Mouse (Mus musculus) forebrain, embryonic 11.5 days (tissue): ENCODE data around the gene Noxo1. TPM values are rescaled to one million over a fixed set of nuclear protein-coding genes. Genes with fewer than 3 reads are reported as not detected.
"Not testable (repeated sequence)": the region's sequence is repeated elsewhere in the genome, so short reads cannot be mapped to it uniquely, and the experiment has no call there.

Experiments used
- ATAC-seq: fragments of 200-750 bp; cut with Nextera tagmentation; replicated peaks from 2 replicates; pipeline ENCODE4 v1.8.0; 2017; ENCODE audit warnings: moderate TSS enrichment; ENCODE audit not compliant: low FRiP score
- DNase-seq: peaks from one replicate; pipeline ENCODE4 v3.0.0-alpha.2; 2017; ENCODE audit warnings: low spot score
- H3K27ac ChIP-seq: fragments of 300-500 bp; sonication (generic); 2 replicates; pipeline ENCODE4 v1.5.1; 2014; ENCODE audit warnings: low read depth, low read length
- H3K27me3 ChIP-seq: fragments of 300-500 bp; sonication (generic); 2 replicates; pipeline ENCODE4 v1.6.1; 2014; ENCODE audit warnings: mild to moderate bottlenecking, low read length, mixed read lengths; ENCODE audit not compliant: control insufficient read depth, insufficient read depth
- H3K36me3 ChIP-seq: fragments of 300-500 bp; sonication (generic); 2 replicates; pipeline ENCODE4 v1.6.1; 2014; ENCODE audit warnings: mild to moderate bottlenecking, low read length, moderate library complexity, mixed read lengths; ENCODE audit not compliant: control insufficient read depth, insufficient read depth
- H3K4me1 ChIP-seq: fragments of 300-500 bp; sonication (generic); replicated peaks from 2 replicates; pipeline ENCODE4 v1.6.1; 2014; ENCODE audit warnings: low read length, mixed read lengths; ENCODE audit not compliant: control insufficient read depth, insufficient read depth
- H3K4me2 ChIP-seq: fragments of 300-500 bp; sonication (generic); 2 replicates; pipeline ENCODE4 v1.6.1; 2014; ENCODE audit warnings: low read depth, mild to moderate bottlenecking, low read length, moderate library complexity, mixed read lengths; ENCODE audit not compliant: severe bottlenecking
- H3K4me3 ChIP-seq: fragments of 300-500 bp; sonication (generic); 2 replicates; pipeline ENCODE4 v1.5.1; 2014; ENCODE audit warnings: low read depth, low read length
- H3K9ac ChIP-seq: fragments of 300-500 bp; sonication (generic); 2 replicates; pipeline ENCODE4 v1.6.1; 2014; ENCODE audit warnings: low read length
- H3K9me3 ChIP-seq: fragments of 300-500 bp; sonication (generic); 2 replicates; pipeline ENCODE4 v1.6.1; 2016; ENCODE audit warnings: low read length, mixed read lengths; ENCODE audit not compliant: control insufficient read depth
- WGBS: fragments of 180-500 bp; shearing (Covaris S2); extraction: QIAGEN DNeasy Blood & Tissue Kit; methylation state at CpG from one replicate; pipeline ENCODE4 v1.1.7; 2014; 5-methylcytosine and 5-hydroxymethylcytosine counted together
- polyA plus RNA-seq: library from polyadenylated mRNA; unstranded; fragments of >200 nt; fragmentation: Nextera tagmentation; extraction: Ambion mirVana; gene quantifications from 2 replicates; pipeline ENCODE4 v1.2.1, GENCODE M21; 2014

Gene Noxo1
- polyA plus RNA-seq, 1 experiment from 2014 or later: 1.7 TPM

DNA sequence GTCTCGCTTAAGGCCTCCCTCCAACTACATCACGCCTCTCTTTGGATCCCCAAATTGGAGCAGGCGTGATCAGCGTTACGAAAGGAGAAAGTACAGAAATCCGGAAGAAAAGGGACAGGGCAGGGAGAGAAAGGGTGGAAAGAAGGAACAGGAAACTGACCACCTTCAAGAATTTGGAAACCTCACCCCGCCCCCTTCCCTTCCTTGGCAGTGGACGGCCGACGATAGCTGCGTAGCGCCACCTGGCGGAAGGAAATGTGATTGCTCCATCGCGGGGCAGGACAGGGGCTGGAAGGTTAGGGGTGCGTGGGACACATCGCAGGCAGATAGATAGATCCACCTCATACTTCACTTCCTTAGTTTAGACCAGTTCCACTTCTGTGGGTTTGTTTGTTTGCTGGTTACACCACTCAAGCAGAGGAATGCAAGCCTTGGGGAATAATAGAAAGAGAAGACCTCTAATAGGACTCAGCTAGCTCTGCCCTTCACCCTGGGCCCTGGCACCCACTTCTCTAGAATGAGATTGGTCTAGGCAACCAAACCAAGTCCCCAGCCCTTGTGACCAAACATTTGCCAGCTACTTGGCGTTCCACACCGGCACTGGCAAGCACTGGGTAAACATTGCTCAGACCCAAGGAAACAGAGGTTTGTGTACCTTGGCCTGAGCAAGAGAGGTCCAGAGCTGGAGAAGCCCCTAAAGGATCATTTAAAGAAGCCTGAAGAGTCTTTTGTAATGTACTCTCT is 41.9 kb upstream of the Noxo1 start:
- Histone ChIP-seq H3K4me2 (peak overlapping the region; percentile 44), H3K4me1 (peaks cover 13% of the 10 kb centered on the region), H3K9me3 (no peaks in the 10 kb centered on the region), H3K36me3 (no peaks in the 10 kb centered on the region), H3K4me3 (no peak overlapping the region), H3K27ac (no peak overlapping the region), H3K9ac (peak overlapping the region; percentile 39), H3K27me3 (peaks cover 32% of the 10 kb centered on the region)
- 6% methylated on average over 19 of the region's 19 CpGs for WGBS
- DNase-seq: peak; percentile 92
- ATAC-seq: peak; percentile 63

DNA sequence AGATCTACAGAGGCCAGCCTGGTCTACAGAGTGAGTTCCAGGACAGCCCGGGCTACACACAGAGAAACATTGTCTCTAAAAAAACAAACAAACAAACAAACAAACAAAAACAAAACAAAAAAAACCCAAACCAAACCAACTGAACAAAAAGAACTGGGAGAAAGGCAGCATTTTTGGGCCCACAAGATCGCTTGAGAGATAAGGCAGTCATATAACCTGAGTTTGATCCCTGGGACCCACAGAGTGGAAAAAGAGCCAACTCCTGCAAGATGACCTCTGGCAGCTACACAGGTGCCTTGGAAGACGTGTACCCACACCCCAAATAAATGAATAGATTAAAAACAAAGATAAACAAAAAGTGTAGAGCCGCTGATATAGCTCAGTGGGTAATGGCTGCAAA is 41.1 kb upstream of the Noxo1 start:
- 80% methylated on average over 4 of the region's 4 CpGs for WGBS
- no peak overlapping the region for H3K27ac ChIP-seq
- no peak for ATAC-seq

DNA sequence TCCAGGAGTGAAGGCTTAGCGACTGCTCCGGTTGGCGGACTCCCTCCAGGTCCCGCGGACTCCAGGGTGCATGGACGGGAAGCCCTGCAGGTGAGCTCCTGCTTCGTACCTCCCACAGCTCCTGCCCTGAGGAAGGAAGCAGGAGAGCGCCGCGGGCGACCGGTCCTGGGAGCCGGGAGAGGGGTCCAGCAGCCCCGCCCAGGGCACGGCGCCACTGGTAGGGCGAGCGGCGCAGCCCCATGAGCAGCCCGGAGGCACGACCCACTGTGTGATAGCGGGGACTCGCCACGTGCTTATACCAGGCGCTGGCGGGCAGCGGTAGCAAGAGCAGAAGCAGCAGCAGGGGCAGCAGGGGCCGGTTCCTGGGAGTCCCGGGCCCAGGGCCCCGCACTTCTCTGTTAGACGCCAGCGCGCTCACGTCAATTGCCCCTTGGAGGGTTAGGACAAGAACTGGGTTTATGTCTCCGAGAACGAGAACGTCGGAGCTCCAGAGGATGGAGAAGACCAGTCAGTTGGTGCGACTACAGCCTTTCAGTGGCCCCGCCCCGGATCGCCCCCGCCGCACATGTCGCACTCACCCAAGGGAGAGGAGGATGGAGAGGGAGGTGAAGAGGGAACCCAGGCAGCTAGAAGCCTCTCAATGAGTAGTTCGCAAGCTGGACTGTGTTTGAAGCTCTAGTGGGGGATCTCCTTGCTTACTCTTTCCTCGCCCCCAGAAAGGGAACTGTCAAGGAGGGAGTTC is 37.8 kb upstream of the Noxo1 start, which contains the start of gene Npw:
Gene Npw, minus strand, starts transcription at position 441 of the 742 bp plus-strand sequence.
- Histone ChIP-seq H3K36me3 (no peaks in the 10 kb centered on the region), H3K9me3 (no peaks in the 10 kb centered on the region), H3K27me3 (peaks cover 27% of the 10 kb centered on the region), H3K4me1 (peaks cover 6% of the 10 kb centered on the region; the same call in 1 of the 2 replicates), H3K9ac (peak within 1 kb of the TSS; percentile 51; the same call in 1 of the 2 replicates), H3K4me2 (peak within 1 kb of the TSS; percentile 65), H3K4me3 (peak within 1 kb of the TSS; percentile 33), H3K27ac (no peak within 1 kb of the TSS)
- 2% methylated on average over 47 of the region's 47 CpGs for WGBS
- DNase-seq: peak; percentile 67
- 0 out of 2 replicates have a peak, but pooled peaks have one; percentile 12 for ATAC-seq

More for the DNA sequence above, 41.1 kb upstream of the Noxo1 start:
- no peaks in the 10 kb centered on the region for H3K9me3 ChIP-seq
- no peaks in the 10 kb centered on the region for H3K36me3 ChIP-seq
- peaks cover 6% of the 10 kb centered on the region for H3K4me1 ChIP-seq
- no peak overlapping the region for H3K4me2 ChIP-seq
- H3K27me3 ChIP-seq: peaks cover 32% of the 10 kb centered on the region
- DNase-seq: no peak
- H3K4me3 ChIP-seq: no peak overlapping the region
- no peak overlapping the region for H3K9ac ChIP-seq

DNA sequence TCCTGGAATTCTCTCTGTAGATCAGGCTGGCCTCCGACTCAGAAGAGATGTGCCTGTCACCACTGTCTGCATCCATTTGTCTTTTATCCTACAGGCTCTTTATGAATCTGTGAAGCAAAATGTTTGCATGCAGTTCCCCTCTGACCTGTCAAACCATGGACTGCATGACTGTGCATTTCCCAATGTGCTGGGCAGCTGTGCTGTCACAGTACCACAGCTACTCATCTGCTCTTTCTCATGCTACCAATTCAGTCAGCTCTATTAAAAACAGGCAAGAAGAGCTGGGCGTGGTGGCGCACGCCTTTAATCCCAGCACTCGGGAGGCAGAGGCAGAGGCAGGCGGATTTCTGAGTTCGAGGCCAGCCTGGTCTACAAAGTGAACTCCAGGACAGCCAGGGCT is 29.0 kb upstream of the Noxo1 start:
- H3K9ac ChIP-seq, H3K36me3 ChIP-seq, H3K27ac ChIP-seq, H3K4me2 ChIP-seq, H3K27me3 ChIP-seq, H3K4me3 ChIP-seq, H3K9me3 ChIP-seq, ATAC-seq, DNase-seq: not testable (repeated sequence)
- peaks cover 13% of the 10 kb centered on the region for H3K4me1 ChIP-seq
- 79% methylated on average over 7 of the region's 7 CpGs for WGBS

DNA sequence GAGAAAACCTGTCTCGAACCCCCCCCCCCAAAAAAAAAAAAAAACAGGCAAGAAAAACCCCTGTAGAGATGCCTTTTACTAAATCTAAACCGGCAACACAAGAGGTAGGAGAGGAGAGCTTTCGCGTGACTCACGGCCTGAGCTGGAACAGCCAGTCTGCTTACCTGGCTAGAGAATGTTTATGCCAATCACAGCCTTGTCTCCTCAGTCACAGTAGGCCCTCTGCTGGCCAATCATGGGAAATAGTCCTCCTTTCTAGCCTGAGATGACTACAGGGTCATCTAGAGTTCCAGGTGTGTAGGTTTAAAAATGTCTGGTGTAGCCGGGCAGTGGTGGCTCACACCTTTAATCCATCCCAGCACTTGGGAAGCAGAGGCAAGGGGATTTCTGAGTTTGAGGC is 28.6 kb upstream of the Noxo1 start:
- H3K36me3 ChIP-seq: no peaks in the 10 kb centered on the region
- H3K27ac ChIP-seq: no peak overlapping the region
- H3K4me3 ChIP-seq: no peak overlapping the region
- WGBS: 37% methylated on average over 6 of the region's 6 CpGs
- H3K9ac ChIP-seq: no peak overlapping the region
- peak; percentile 66 for DNase-seq
- ATAC-seq: no peak
- no peaks in the 10 kb centered on the region for H3K27me3 ChIP-seq
- no peaks in the 10 kb centered on the region for H3K9me3 ChIP-seq
- no peak overlapping the region for H3K4me2 ChIP-seq
- H3K4me1 ChIP-seq: peaks cover 13% of the 10 kb centered on the region

DNA sequence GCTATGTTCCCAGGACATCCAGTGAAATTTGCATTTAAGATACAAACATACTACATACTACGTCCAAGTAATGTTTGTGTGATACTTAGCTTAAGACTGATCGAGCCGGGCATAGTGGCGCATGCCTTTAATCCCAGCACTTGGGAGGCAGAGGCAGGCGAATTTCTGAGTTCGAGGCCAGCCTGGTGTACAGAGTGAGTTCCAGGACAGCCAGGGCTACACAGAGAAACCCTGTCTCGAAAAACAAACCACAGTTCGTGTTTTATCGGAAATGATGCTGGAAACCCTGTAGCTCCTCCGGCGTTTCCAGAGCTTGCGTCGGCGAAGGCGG is 26.9 kb upstream of the Noxo1 start:
- H3K9me3 ChIP-seq, DNase-seq, H3K36me3 ChIP-seq, H3K27ac ChIP-seq, H3K27me3 ChIP-seq, ATAC-seq: not testable (repeated sequence)
- 12% methylated on average over 15 of the region's 15 CpGs for WGBS
- peak overlapping the region; percentile 99 for H3K4me3 ChIP-seq
- H3K4me2 ChIP-seq: peak overlapping the region; percentile 64
- peak overlapping the region; percentile 95 for H3K9ac ChIP-seq
- peaks cover 13% of the 10 kb centered on the region for H3K4me1 ChIP-seq

DNA sequence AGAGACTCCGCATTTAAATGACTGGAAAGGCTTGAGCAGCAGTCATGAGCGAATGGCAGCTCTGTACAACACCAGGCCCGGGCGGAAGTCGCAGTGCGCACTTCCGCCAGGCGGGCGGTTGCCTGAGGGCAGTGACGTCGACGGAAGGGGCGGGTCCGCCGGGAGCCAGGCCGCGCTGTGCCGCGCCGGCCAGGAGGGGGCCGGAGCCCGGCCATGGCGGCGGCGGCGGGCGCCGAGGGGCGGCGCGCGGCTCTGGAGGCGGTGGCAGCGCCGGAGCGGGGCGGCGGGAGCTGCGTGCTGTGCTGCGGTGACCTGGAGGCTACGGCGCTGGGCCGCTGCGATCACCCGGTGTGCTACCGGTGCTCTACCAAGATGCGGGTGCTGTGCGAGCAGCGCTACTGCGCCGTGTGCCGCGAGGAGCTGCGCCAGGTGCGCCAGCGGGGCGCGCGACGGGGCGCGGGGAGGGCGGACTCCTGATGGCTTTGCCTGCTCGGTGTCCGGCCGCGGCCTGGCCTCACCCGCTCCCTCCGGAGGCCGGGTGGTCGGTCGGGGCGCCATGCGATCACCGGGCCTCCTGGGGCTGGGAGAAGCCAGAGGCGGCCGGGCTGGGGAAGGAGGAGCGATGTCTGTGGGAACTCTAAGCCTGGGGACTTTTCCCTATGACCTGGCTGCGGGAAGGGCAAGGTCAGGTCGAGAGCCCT is 26.3 kb upstream of the Noxo1 start, which contains the start of gene Zfp598:
Gene Zfp598, plus strand, starts transcription at position 143 of the 701 bp plus-strand sequence.
- H3K4me2 ChIP-seq: peak within 1 kb of the TSS; percentile 64
- H3K4me1 ChIP-seq: peaks cover 13% of the 10 kb centered on the region
- H3K27me3 ChIP-seq: no peaks in the 10 kb centered on the region
- ATAC-seq: peak; percentile 99
- peak within 1 kb of the TSS; percentile 99 for H3K4me3 ChIP-seq
- H3K9me3 ChIP-seq: no peaks in the 10 kb centered on the region
- peak; percentile 96 for DNase-seq
- no peaks in the 10 kb centered on the region for H3K36me3 ChIP-seq
- H3K27ac ChIP-seq: peak within 1 kb of the TSS; percentile 66
- under 1% methylated on average over 80 of the region's 80 CpGs for WGBS
- peak within 1 kb of the TSS; percentile 95 for H3K9ac ChIP-seq

DNA sequence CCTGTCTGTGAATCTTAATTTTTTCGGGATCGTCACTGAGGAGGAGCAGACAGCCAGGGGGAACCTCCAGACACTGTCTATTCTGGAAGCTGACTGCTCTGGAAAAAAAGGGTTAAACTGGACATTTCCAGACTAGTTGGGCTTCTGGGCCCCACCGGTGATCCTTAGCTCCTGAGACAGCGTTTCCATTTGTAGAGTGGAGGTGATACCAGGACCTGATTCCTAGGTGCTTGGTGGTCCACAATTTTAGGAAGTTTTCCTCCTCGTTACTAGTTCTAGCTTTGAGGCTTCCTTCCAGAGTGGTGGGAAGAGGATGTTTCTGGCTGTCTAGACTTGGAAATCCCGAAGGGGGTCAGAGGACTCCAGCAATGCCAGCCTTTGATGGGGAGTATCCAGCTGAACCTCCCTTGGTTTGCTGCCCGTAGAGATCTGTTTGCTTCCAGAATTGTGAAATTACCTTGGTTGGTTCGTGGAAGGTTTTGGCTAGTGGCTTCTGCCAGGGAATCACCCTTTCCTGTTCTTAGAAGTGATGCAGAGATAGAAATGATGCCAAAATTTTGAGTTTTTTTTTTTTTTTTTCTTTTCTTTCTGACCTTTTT is 25.7 kb upstream of the Noxo1 start:
- Histone ChIP-seq H3K4me2 (peak overlapping the region; percentile 64), H3K9ac (peak overlapping the region; percentile 95), H3K4me3 (peak overlapping the region; percentile 99), H3K36me3 (no peaks in the 10 kb centered on the region), H3K27me3 (no peaks in the 10 kb centered on the region), H3K27ac (peak overlapping the region; percentile 66; the same call in 1 of the 2 replicates), H3K4me1 (peaks cover 13% of the 10 kb centered on the region), H3K9me3 (no peaks in the 10 kb centered on the region)
- WGBS: 20% methylated on average over 8 of the region's 8 CpGs
- DNase-seq (no peak), ATAC-seq (no peak)
